Mouse (Mus musculus) lung, postnatal 0 days (tissue): ENCODE measurements at regions not wholly inside any gene's neighbourhood (a gene's known extent, or its start where the extent isn't known, plus 50 kb on each side); places are given as distances from the start of the nearest gene placed in this dataset.

Experiments used
- CTCF ChIP-seq: IDR thresholded peaks from 2 replicates; pipeline ENCODE4 v1.5.1; 2016; ENCODE audit warnings: antibody characterized with exemption, mild to moderate bottlenecking
- EP300 ChIP-seq: IDR thresholded peaks from 2 replicates; pipeline ENCODE4 v1.6.1; 2016; ENCODE audit warnings: antibody characterized with exemption, mild to moderate bottlenecking, control low read depth

DNA sequence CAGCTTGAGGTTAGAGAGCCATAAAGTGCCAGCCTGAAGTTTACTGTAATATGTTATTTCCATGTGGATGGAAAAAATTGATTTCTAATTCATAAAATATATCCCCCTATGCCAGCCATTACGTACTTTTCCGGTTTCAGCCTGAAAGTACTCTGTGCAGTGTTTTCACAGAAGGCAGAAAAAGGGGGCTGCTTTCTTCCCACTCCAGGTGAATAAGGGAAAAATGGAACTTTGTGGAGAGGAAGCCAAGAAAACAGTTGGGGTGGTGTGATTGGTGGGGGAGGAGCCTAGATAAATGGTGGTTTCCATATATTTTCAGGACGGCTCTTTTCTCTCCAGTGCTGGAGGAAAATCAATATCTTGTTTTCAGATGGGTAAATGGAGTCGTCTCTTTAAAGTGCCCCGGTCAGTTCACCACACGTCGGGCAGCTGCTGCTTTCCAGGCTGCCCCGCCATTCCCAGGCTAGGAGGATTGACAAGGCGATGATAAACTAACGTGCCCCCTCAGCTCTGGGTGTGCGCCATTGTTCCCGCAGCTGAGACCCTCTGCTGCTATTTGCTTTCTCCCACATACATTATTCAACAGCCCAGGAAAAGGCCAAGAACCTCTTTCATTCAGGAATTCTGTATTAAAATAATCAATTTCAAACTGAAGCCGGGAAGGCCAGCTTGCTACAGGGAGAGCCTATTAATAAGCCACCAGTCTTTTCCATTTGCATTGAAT lies 127.1 kb upstream of the Atp11c start:
- TF ChIP-seq EP300: no peak
- TF ChIP-seq CTCF: no peak
